Mouse (Mus musculus) frontal cortex, postnatal 25 days (tissue): ENCODE results near the gene Phlda3.

ENCODE experiments used
- DNase-seq, 2 experiments: peaks; one replicate each; pipeline ENCODE4 v3.0.0; 2022; ENCODE audit warnings: low spot score in 2 of 2

The Phlda3 gene

GRCm38 (mm10) chr1:135793370-135794215 lies 27.7 kb downstream of the Phlda3 start:
- DNase-seq, result peak; percentile 25 to 48

- DNase-seq, result no peak
Observed at GRCm38 (mm10) chr1:135794216-135795134, 28.6 kb downstream of the Phlda3 start.

GRCm38 (mm10) chr1:135798492-135798891 lies 32.6 kb downstream of the Phlda3 start:
- DNase-seq, result no peak

GRCm38 (mm10) chr1:135799109-135799627 lies 33.2 kb downstream of the Phlda3 start:
- no peak for DNase-seq

- no peak for DNase-seq
Observed at GRCm38 (mm10) chr1:135800192-135800950, 34.5 kb downstream of the Phlda3 start.

- DNase-seq, result no peak
Observed at GRCm38 (mm10) chr1:135807546-135807945, 41.6 kb downstream of the Phlda3 start.

- no peak for DNase-seq
Observed at GRCm38 (mm10) chr1:135810180-135810579, 44.3 kb downstream of the Phlda3 start.

GRCm38 (mm10) chr1:135811016-135811646 lies 45.2 kb downstream of the Phlda3 start:
- DNase-seq, result peak; percentile 77 to 79

- DNase-seq, result no peak
Observed at GRCm38 (mm10) chr1:135812205-135812604, 46.3 kb downstream of the Phlda3 start.

GRCm38 (mm10) chr1:135812618-135813017 lies 46.7 kb downstream of the Phlda3 start:
- no peak for DNase-seq

GRCm38 (mm10) chr1:135813071-135813470 lies 47.2 kb downstream of the Phlda3 start:
- DNase-seq, result no peak

- no peak for DNase-seq
Observed at GRCm38 (mm10) chr1:135813687-135814395, 47.9 kb downstream of the Phlda3 start.

GRCm38 (mm10) chr1:135814531-135814930 lies 48.6 kb downstream of the Phlda3 start:
- DNase-seq, result no peak

- DNase-seq, result no peak
Observed at GRCm38 (mm10) chr1:135817595-135817994, 51.7 kb downstream of the Phlda3 start.

GRCm38 (mm10) chr1:135818481-135819086 lies 52.7 kb downstream of the Phlda3 start, which contains the start of gene Lad1:
Gene Lad1 (plus strand): TSS chr1:135818598.
- DNase-seq, result no peak
